Mouse (Mus musculus): ENCODE data around the gene Gtf3c1. TPM values are rescaled to one million over a fixed set of nuclear protein-coding genes. Genes with fewer than 3 reads are reported as not detected.

Gtf3c1 gene
- total RNA-seq, 2 experiments from 2014 or later = 32.8 to 41.2 TPM

DNA sequence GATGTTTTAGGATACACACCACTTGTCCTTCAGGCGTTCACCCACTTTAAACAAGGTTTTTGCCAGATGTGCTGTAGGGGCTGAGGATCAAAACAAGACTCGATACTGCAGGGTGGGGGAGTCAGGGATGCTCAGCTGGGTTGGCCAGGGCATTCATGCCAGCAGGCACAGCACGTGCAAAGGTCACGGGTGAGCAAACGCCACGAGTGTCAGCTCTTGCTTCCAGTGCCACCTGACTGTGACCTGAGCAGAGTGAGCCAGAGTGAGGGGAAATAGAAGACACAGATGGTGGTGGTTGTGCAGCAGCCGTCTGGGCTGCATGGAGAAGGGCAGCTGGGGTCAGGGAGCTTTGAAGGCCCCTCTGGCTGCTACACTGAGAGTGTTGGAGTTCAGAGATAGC lies 81.8 kb downstream of the Gtf3c1 start:
- no peak for ATAC-seq (replicated peaks; ENCODE audit: low FRiP score, low TSS enrichment, poor library complexity, severe bottlenecking)

DNA sequence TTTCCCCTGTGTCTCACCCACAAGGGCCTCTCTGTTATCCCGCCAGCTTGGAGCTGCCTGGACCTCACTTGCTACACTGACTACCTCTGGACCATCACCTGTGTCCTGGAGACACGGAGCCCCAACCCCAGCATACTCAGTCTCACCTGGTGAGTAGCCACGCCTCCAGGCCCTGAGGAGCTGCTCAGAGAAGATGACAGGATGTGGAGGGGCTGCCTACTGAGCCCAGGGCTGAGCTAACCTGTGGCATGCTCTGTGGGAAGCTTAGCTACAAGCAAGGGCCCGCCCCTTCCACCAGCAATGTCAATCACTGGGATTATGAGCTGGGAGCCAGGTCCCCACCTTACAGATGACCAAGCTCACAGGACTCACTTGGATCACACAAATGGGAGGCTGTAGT lies 82.4 kb downstream of the Gtf3c1 start:
- ATAC-seq (replicated peaks; ENCODE audit: low FRiP score, low TSS enrichment, poor library complexity, severe bottlenecking) = no peak

DNA sequence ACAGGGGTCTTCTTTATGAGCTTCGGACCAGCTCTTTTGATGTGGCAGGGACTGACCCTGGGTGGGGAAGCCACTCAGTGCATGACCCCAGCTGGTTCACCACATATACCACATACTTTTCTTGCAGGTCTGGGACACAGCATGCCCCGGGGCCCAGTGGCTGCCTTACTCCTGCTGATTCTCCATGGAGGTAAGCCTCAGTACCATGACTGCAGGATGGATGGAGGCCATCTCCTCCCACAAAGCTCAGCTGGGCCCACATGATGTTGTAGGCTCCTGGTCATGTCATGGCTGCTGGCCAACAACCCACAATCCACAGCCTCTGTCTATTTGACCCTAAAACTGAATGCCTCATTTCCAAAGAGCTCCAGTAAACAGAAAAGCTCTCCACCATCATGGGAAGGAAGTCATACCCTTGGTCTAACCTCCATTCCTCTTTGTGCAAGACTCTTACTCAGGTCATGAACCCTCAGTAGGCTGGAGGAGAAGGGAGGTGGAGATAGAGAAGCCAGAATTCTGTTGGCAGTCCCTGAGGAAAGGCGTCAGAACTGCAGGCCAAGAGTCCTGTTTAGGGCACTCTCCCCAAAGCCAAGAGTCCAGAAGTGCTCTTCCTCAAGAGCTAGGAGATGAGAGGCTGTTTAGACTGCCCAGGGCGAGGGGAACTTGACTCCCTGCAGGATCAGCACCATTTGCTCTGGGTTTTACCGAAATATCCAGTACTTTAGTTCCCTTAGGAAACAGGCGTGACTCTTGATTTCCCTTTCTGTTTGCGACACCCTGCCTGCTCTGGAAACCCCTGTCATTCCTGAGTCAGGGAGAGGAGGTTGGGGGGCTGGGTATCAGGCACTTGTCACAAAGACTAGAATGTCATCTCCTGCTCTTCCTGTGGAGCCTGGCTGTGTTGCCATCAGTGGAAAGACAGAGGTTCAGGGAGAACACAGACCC lies 84.6 kb downstream of the Gtf3c1 start:
- ATAC-seq (replicated peaks; ENCODE audit: low FRiP score, low TSS enrichment, poor library complexity, severe bottlenecking) = no peak

DNA sequence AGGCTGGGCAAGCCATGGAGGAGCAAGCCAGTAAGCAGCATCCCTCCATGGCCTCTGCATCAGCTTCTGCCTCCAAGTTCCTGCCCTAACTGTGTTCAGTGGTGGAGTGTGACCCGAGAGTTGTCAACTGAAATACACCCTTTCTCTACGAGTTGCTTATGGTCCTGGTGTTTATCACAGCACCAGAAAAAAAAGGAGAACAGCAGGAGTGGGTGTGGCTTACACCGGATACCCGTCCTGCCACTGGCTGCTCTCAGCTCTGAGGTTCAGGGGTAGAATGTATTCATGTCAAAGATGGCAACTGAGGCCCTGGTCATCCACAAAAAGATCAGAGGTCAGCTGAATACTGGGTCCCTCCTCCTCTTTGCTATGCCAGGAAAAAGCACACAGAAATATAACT lies 87.5 kb downstream of the Gtf3c1 start:
- no peak for ATAC-seq (replicated peaks; ENCODE audit: low FRiP score, low TSS enrichment, poor library complexity, severe bottlenecking)

DNA sequence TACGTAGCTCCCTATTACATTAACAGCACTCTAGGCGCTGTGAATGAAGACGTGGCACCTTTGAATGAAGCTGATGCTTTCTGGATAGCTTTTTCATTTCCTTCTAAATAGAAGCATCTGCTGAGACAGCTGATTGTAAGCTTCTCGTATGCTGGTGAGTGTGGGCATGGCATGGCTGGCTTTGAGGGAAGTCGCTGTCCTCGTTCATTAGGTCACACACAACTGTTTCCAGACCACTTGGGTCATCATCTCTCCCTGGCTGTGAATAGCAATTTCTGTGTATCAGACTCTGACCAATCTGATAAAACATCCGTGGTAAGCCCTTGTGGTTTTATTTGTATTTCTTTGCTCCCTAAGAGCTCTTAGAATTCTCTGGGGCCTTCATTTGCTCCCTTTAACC lies 89.6 kb downstream of the Gtf3c1 start:
- no peak for ATAC-seq (replicated peaks; ENCODE audit: low FRiP score, low TSS enrichment, poor library complexity, severe bottlenecking)

DNA sequence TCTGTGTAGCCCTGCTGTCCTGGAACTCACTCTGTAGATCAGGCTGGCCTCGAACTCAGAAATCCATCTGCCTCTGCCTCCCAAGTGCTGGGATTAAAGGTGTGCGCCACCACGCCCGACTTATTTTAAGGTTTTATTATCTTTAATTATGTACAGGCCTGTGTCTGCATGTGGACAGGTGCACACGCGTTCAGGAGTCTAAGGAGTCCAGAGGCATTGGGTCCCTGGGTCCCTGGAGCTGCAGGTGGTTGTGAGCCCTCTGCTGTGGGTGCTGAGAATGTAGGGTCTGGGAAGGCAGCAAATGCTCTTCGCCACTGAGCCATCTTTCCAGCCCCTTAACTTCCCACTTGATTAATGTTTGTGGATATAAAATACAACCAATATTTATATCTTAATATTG lies 92.1 kb downstream of the Gtf3c1 start:
- ATAC-seq (replicated peaks; ENCODE audit: low FRiP score, low TSS enrichment, poor library complexity, severe bottlenecking) = no peak

DNA sequence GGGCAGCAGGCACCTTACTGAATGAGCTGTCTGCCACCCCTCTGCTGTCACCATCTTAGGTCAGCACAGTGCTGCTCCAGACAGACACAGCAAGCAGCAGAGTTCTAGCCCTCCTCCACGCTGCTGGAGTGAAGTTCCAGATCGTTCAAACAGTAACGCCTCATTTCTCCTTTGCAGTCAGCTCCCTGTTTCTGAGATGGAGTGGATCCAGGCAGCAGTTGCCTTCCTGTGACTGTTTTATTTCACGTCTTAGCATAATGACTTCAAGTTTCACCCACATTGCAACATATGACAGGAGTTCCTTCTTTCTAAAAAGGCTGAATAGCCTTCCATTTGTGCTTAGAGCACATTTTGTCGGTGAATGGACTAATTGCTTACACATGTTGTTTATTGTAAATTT lies 94.0 kb downstream of the Gtf3c1 start:
- ATAC-seq (replicated peaks; ENCODE audit: low FRiP score, low TSS enrichment, poor library complexity, severe bottlenecking) = no peak

DNA sequence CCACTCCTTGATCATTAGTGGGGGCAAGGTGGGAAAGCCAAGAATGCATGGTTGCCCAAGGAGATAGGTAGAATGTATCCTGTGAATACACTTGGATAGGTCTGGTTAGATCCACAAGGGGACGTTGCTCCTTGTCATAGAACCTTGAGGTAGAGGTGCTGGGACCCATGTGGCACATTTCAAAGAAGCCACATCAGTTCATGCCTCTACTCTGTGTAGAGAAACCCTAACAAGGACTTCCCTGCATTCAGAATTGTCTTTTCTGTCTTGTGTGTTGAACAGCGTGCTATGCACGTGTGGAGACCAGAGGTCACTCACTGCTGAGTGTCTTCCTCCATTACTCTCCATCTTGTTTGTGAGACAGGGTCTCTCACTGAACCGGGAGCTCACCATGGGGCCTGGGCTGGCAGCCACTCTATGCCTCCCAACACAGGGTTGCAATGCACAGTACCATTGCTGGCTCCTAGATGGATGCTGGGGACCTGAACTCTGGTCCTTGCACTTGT lies 99.3 kb downstream of the Gtf3c1 start:
- ATAC-seq (replicated peaks; ENCODE audit: low FRiP score, low TSS enrichment, poor library complexity, severe bottlenecking) = no peak

DNA sequence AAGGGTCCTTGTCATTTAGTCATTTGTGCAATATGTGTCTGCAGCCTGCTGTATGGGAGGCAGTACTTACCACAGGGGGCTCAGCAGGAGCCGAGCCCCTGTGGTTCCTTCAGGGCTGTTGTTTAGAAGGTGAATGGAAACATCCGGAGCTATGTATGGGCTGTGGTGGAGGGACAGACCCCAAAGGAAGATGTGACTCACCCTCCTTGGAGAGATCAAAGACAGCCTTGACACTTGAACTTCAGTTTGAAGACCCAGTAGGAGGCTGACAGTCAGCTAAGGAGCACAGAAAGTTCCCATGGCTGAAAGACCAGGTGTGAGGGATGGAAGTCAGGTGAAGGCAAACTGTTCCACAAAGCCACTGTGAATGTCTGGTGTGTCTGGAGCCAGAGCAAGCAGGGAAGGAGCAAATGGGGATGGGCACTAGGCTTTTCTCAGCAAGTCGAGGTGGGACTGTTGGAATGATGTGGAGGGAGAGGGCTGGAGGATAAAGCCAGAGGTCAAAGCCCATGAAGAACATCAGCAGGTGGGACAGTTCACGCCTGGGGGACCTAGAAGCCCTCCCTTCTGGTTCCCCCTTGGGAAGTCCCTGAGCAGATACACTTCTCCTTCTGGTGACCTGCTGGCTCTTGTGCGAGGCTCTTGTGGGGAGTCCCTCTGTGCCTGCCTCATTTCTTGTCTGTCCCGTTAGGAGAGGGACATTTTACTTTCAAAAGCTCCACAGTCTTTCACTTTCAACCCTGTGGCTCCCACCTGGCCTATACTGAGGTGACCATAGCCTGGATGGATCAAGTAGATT lies 100.0 kb downstream of the Gtf3c1 start:
- ATAC-seq (replicated peaks; ENCODE audit: low FRiP score, low TSS enrichment, poor library complexity, severe bottlenecking) = no peak

DNA sequence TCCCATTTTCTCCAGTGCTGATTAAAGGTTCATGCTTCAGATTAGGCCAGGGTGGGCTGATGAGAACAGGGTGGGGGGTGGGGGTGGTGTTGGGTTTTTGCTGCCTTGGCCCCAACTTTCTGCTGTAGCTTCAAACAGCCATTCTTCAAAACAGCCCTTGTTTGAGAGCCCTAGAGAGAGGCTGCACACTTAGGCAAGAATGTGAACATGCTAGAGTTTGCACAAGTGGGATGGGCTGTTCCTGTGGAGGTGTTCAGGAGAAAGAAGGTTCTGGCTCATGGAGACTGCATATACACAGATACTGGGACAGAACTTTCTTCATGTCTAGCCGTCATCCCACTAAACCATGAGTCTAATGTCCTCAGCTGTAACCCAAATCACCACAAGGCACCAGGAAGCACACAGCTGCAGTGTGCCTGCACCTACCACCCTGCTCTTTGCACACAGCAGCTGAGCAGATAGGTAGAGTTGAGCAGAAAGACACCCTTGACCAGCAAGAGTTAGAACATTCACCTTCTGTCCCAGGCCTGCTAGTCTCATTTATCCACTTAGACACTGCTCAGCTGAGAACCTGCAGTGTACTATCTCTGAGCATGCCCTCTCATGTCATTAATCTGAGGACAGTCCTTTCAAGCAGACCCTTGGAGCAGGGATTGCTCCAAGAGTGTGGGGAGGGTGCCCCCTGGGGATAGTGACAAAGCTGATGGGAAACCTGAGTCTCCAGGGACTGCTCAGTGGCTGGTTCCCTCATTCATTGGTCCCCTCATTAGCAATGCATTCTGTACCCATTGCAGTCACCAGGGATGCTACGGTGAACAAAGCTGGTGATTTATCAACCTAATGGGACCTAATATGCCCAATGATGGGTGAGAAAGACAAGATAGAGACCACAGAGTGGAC lies 101.1 kb downstream of the Gtf3c1 start:
- no peak for ATAC-seq (replicated peaks; ENCODE audit: low FRiP score, low TSS enrichment, poor library complexity, severe bottlenecking)

DNA sequence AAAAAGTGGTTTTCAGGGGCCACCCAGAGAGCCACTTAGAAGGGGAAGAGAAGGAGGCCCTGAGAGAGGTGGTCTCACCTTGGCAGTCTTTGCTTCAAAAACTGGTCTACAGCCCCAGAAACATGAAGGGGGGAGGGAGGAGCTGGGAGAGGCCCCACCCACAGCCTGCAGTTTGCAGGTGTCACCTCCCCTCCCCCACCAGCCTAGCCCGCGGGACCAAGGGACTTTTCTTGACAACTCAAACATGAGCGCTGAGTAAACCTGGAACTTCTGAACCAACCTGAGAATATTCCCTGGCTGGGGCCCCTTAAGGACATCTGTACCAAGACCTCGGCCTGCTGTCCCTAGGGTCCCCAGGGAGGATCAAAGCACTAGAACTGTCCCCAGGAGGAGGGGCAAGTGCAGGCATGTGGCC lies 101.8 kb downstream of the Gtf3c1 start:
- ATAC-seq (replicated peaks; ENCODE audit: low FRiP score, low TSS enrichment, poor library complexity, severe bottlenecking) = no peak

DNA sequence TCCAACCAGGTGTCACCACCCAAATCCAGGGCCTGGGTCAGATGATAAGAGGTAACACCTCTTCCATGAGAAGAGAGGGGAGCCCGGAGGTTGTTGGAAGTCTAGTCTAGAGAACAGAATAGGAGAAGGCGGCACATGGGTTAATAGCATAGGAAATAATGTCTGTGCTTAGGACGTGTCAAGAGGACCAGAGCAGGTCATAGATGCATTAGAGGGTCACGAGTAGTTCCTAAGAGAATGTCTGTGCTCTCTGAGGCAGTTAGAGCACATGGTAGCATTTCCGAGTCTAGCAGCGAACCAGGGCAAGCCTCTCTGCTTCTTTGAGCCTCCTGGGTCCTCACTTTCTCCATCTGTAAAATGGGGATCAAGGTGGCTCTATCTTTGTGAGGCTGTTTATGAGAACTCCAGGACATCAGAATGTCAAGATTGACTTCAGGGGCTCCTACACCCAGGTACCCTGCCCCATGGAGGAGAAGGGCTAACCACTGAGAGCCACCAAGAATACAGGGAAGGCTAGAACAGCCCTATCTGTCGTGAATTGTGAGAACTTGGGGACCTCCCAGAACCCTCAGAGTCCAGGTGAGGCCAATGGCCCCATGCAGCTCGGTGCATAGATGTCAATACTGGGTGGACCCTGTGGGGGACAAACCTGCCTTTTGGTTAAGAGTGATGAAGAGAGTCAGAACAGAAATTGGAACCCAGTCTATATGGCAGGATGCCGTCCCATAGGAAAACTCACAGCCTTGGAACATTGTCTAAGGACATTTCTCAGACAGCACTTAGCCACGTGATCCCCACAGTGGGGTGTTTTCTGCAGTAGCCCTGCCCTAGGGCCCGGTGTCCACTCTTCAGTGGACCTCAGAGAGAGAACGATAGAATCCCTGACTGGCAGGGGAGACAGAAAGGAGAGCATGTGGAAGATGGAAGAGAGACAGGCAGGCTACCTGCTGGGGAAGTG lies 102.9 kb downstream of the Gtf3c1 start:
- ATAC-seq (replicated peaks; ENCODE audit: low FRiP score, low TSS enrichment, poor library complexity, severe bottlenecking) = no peak

DNA sequence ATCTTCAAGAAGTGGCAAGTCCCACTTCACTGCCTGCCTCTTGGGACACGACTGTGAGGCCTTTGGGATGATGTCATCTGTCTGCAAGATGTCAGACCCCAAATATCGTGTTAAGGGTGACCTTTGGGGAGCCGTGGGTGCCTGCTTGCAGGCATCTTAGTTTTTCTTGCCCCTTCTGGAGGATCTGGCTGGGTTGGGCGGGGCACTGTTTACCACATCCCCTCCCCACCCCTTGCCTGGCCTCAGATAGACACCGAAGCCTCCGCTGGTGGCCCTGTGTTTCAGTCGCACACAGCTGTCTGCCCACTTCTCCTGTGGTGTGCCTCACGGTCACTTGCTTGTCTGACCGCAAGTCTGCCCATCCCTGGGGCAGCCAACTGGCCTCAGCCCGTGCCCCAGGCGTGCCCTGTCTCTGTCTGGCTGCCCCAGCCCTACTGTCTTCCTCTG lies 104.4 kb downstream of the Gtf3c1 start, which contains the start of gene Il21r:
Gene Il21r, plus strand, starts transcription at position 245 of the 447 bp plus-strand sequence.
- peak; percentile 36; the same call in 1 of the 2 replicates for ATAC-seq (replicated peaks; ENCODE audit: low FRiP score, low TSS enrichment, poor library complexity, severe bottlenecking)

DNA sequence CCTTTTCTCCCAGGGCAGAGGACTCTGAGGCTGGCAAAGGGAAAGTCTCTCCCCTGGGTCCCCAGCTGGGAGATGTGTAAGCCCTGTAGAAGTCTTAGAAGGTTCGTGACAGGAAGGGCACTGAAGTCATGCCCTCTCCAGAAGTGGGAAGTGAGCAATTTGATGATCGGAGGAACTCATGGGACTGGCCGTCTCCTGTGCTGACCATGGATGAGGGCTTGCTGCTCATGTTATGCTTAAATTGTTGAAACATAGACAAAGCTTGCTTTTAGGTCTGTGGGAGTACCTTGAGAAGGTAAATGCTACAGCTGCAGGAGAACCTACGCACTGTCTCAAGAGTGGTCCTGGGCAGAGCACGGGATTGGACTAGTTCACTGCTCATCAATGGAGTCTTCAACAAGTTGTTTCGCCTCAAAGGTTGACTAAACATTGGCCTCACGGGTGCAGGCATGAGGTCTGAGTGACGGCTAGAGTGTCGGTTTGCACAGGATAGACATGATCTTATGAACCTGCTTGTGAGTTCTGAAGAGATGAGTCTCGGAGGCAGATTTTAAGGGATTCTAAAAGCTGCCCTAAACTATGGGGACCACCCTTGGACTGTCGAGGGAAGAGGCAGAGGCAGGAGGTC lies 105.6 kb downstream of the Gtf3c1 start:
- no peak for ATAC-seq (replicated peaks; ENCODE audit: low FRiP score, low TSS enrichment, poor library complexity, severe bottlenecking)

DNA sequence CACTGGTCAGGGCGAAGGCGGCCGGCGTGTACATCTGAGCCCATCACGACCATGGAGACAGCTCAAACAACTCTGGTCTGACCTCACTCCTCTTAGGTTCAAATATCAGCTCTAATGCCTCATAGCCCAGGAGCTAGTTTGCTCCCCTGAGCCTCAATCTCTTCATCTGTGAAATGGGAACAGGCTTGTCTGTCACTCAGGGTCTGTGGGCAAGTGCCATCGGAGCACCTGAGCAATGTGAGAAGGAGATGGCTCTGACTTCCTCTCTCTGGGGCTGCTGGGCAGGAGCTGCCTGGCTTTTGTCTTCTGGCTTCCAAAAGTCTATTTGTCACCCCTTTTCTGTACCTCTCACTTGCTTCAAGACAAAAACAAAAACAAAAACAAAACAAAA lies 106.3 kb downstream of the Gtf3c1 start:
- ATAC-seq (replicated peaks; ENCODE audit: low FRiP score, low TSS enrichment, poor library complexity, severe bottlenecking) = no peak

DNA sequence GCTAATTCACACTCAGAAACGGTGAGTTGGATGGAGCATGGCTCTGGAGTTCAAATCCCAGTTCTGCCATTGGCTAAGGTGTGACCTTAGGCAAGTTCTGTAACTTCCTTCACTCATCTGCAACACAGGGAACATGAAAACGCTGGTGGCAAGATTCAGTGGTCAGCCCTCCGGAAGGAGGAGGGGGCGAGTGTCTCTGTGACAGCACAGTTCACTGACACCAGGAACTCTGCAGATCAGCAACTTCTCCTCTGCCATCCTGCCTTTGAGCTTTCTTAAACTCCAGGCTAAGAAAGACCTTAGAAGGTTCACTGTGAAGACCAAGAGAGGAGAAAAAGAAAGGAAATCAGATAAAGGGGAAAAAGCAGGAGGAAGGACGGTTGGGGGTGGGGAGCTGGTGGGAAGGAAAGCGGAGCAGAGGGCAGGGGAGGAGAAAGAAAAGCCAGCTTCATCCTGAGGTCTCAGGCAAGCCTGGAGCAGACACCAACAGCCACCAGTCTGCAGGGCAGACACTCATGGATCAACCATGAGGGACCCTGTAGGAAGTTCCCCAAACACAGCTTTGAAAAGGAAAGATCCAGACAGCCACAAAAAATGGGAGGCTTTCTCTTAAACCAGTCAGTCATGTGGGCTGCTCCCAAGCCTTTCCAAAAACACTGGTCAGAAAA lies 106.8 kb downstream of the Gtf3c1 start:
- no peak for ATAC-seq (replicated peaks; ENCODE audit: low FRiP score, low TSS enrichment, poor library complexity, severe bottlenecking)

DNA sequence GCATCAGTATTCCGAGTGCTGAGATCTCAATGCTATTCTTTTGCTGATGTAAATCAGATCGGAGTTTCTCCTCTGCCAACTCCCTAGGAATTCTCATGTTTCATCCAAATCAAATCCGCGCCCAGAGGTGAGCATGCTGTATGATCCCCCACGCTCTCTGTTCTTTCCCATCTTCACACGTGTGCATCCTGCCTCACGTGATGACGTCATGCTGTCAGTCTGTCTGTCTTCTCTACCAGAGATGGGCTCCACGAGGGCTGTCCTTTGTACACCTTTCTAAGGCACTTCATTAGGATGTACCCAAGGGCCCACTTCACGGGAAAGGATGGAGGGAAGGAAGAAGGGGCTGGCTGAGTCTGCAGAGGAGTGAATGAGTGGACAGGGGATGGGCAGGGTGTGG lies 107.4 kb downstream of the Gtf3c1 start:
- ATAC-seq (replicated peaks; ENCODE audit: low FRiP score, low TSS enrichment, poor library complexity, severe bottlenecking) = no peak
